Mouse (Mus musculus) megakaryocyte, embryonic 14.5 days (primary cell): ENCODE results near the gene Syt1. TPM values are rescaled to one million over a fixed set of nuclear protein-coding genes. Genes with fewer than 3 reads are reported as not detected.

Source experiments
- H3K27me3 ChIP-seq: replicated peaks from 2 replicates; pipeline ENCODE3; 2012; ENCODE audit warnings: inconsistent platforms
- H3K36me3 ChIP-seq: replicated peaks from 2 replicates; pipeline ENCODE3; 2012; ENCODE audit warnings: low read length, inconsistent platforms, mixed read lengths
- H3K4me1 ChIP-seq: 2 replicates; pipeline ENCODE4 v1.6.1; 2012; ENCODE audit warnings: inconsistent platforms
- H3K4me3 ChIP-seq: replicated peaks from 2 replicates; pipeline ENCODE3; 2012; ENCODE audit warnings: moderate library complexity, mild to moderate bottlenecking, inconsistent platforms
- H3K9me3 ChIP-seq: 2 replicates; pipeline ENCODE4 v1.6.1; 2012; ENCODE audit warnings: inconsistent platforms
- FLI1 ChIP-seq: IDR thresholded peaks from 2 replicates; pipeline ENCODE4 v1.6.1; 2012; ENCODE audit warnings: low read length, inconsistent platforms, mixed read lengths
- GATA1 ChIP-seq: IDR thresholded peaks from 3 replicates; pipeline ENCODE4 v1.6.1; 2012; ENCODE audit warnings: mixed read lengths, low read length, inconsistent platforms, borderline replicate concordance
- polyA plus RNA-seq: library from polyadenylated mRNA; stranded (reverse); fragments of >175 nt; gene quantifications from 2 replicates; pipeline ENCODE4 v1.2.3, GENCODE M21; 2012; ENCODE audit warnings: low replicate concordance; ENCODE audit not compliant: insufficient read depth

Gene Syt1
- not detected in 2 replicates for polyA plus RNA-seq

GRCm38 (mm10) chr10:109010241-109011193 lies at the start of gene Syt1:
TSS of gene Syt1 (minus strand) at chr10:109010982.
- TF ChIP-seq FLI1 (no peak), GATA1 (no peak)
- Histone ChIP-seq H3K4me1 (peaks cover 16% of the 10 kb centered on the region), H3K4me3 (peak within 1 kb of the TSS; percentile 86), H3K9me3 (peaks cover 13% of the 10 kb centered on the region), H3K36me3 (no peaks in the 10 kb centered on the region), H3K27me3 (peaks cover 19% of the 10 kb centered on the region)

- H3K27me3 ChIP-seq = no peaks in the 10 kb centered on the region
- H3K4me1 ChIP-seq = no peaks in the 10 kb centered on the region
- TF ChIP-seq FLI1 (no peak), GATA1 (no peak)
- H3K9me3 ChIP-seq = peaks cover 7% of the 10 kb centered on the region; the same call in 1 of the 2 replicates
- H3K36me3 ChIP-seq = no peaks in the 10 kb centered on the region
- no peak overlapping the region for H3K4me3 ChIP-seq
These were observed 45.7 kb upstream of the Syt1 start for GRCm38 (mm10) chr10:109056500-109056899.

GRCm38 (mm10) chr10:109047537-109047936 lies 36.8 kb upstream of the Syt1 start:
- Histone ChIP-seq H3K9me3 (0 out of 2 replicates have a peak, but pooled peaks cover 4% of the 10 kb centered on the region), H3K27me3 (no peaks in the 10 kb centered on the region), H3K4me3 (no peak overlapping the region), H3K4me1 (no peaks in the 10 kb centered on the region), H3K36me3 (no peaks in the 10 kb centered on the region)
- no peak for TF ChIP-seq GATA1
- TF ChIP-seq FLI1 = no peak

- H3K36me3 ChIP-seq = no peaks in the 10 kb centered on the region
- no peaks in the 10 kb centered on the region for H3K4me1 ChIP-seq
- TF ChIP-seq GATA1 (no peak), FLI1 (no peak)
- no peaks in the 10 kb centered on the region for H3K27me3 ChIP-seq
- H3K9me3 ChIP-seq = 0 out of 2 replicates have a peak, but pooled peaks cover 4% of the 10 kb centered on the region
- H3K4me3 ChIP-seq = no peak overlapping the region
These were observed 36.2 kb upstream of the Syt1 start for GRCm38 (mm10) chr10:109046988-109047387.

- Histone ChIP-seq H3K4me3 (peak overlapping the region; percentile 86), H3K36me3 (no peaks in the 10 kb centered on the region), H3K4me1 (peaks cover 16% of the 10 kb centered on the region), H3K9me3 (peaks cover 13% of the 10 kb centered on the region), H3K27me3 (peaks cover 19% of the 10 kb centered on the region)
- TF ChIP-seq GATA1 = no peak
- no peak for TF ChIP-seq FLI1
These were observed 714 bp upstream of the Syt1 start for GRCm38 (mm10) chr10:109011226-109012165.

- TF ChIP-seq GATA1 = no peak
- TF ChIP-seq FLI1 = no peak
- H3K9me3 ChIP-seq = peaks cover 13% of the 10 kb centered on the region
- peaks cover 16% of the 10 kb centered on the region for H3K4me1 ChIP-seq
- H3K27me3 ChIP-seq = peaks cover 19% of the 10 kb centered on the region
- H3K36me3 ChIP-seq = no peaks in the 10 kb centered on the region
- H3K4me3 ChIP-seq = no peak overlapping the region
These were observed 951 bp downstream of the Syt1 start for GRCm38 (mm10) chr10:109009831-109010230.

- Histone ChIP-seq H3K4me3 (no peak overlapping the region), H3K27me3 (peaks cover 19% of the 10 kb centered on the region), H3K36me3 (no peaks in the 10 kb centered on the region), H3K4me1 (peaks cover 16% of the 10 kb centered on the region), H3K9me3 (peaks cover 14% of the 10 kb centered on the region; the same call in 1 of the 2 replicates)
- TF ChIP-seq GATA1 (no peak), FLI1 (no peak)
These were observed 2.3 kb downstream of the Syt1 start for GRCm38 (mm10) chr10:109008456-109008855.

- 0 out of 2 replicates have a peak, but pooled peaks cover 6% of the 10 kb centered on the region for H3K9me3 ChIP-seq
- no peaks in the 10 kb centered on the region for H3K4me1 ChIP-seq
- no peaks in the 10 kb centered on the region for H3K36me3 ChIP-seq
- TF ChIP-seq FLI1 (no peak), GATA1 (no peak)
- H3K27me3 ChIP-seq = no peaks in the 10 kb centered on the region
- no peak overlapping the region for H3K4me3 ChIP-seq
These were observed 7.3 kb downstream of the Syt1 start for GRCm38 (mm10) chr10:109003482-109003881.

- Histone ChIP-seq H3K9me3 (peaks cover 4% of the 10 kb centered on the region; the same call in 1 of the 2 replicates), H3K27me3 (no peaks in the 10 kb centered on the region)
- TF ChIP-seq GATA1 (no peak), FLI1 (no peak)
These were observed 23.5 kb downstream of the Syt1 start for GRCm38 (mm10) chr10:108987250-108987649.

More at GRCm38 (mm10) chr10:108987250-108987649, 23.5 kb downstream of the Syt1 start:
- Histone ChIP-seq H3K36me3 (no peaks in the 10 kb centered on the region), H3K4me3 (no peak overlapping the region), H3K4me1 (no peaks in the 10 kb centered on the region)
